Mouse (Mus musculus): ENCODE results near the gene Ptgis.

GRCm38 (mm10) chr2:167190076-167190399 is 50.4 kb downstream of the Ptgis start, which contains the start of gene Kcnb1:
- no peak for TF ChIP-seq CTCF (IDR thresholded peaks at IDR 0.05; ENCODE audit: low read depth, low read length)
- no peak for TF ChIP-seq GATA1 (IDR thresholded peaks at IDR 0.05; ENCODE audit: borderline replicate concordance, low read length)

Data from G1E (cell line).